Mouse (Mus musculus) embryonic facial prominence, embryonic 10.5 days (tissue): ENCODE data around the gene Gm44790. TPM values are rescaled to one million over a fixed set of nuclear protein-coding genes. Genes with fewer than 3 reads are reported as not detected.
"Not testable (repeated sequence)": the region's sequence is repeated elsewhere in the genome, so short reads cannot be mapped to it uniquely, and the experiment has no call there.

Experiments
- DNase-seq: peaks from one replicate; pipeline ENCODE4 v3.0.0-alpha.2; 2017; ENCODE audit warnings: low spot score
- H3K27ac ChIP-seq: fragments of 300-500 bp; sonication (generic); replicated peaks from 2 replicates; pipeline ENCODE4 v1.5.1; 2016; ENCODE audit warnings: mild to moderate bottlenecking
- H3K27me3 ChIP-seq: fragments of 300-500 bp; sonication (generic); replicated peaks from 2 replicates; pipeline ENCODE4 v1.6.1; 2016; ENCODE audit warnings: low read depth, mild to moderate bottlenecking; ENCODE audit not compliant: poor library complexity, severe bottlenecking
- H3K36me3 ChIP-seq: fragments of 300-500 bp; sonication (generic); replicated peaks from 2 replicates; pipeline ENCODE4 v1.6.1; 2016; ENCODE audit warnings: mild to moderate bottlenecking, moderate library complexity
- H3K4me1 ChIP-seq: fragments of 300-500 bp; sonication (generic); 2 replicates; pipeline ENCODE4 v1.6.1; 2016
- H3K4me3 ChIP-seq: fragments of 300-500 bp; sonication (generic); 2 replicates; pipeline ENCODE4 v1.5.1; 2016; ENCODE audit warnings: mild to moderate bottlenecking, moderate library complexity
- H3K9me3 ChIP-seq: fragments of 300-500 bp; sonication (generic); 2 replicates; pipeline ENCODE4 v1.6.1; 2016; ENCODE audit warnings: mild to moderate bottlenecking
- WGBS: fragments of 180-500 bp; shearing (Covaris S2); methylation state at CpG from one replicate; pipeline ENCODE4 v1.1.7; 2016; 5-methylcytosine and 5-hydroxymethylcytosine counted together
- polyA plus RNA-seq: library from polyadenylated mRNA; unstranded; fragments of >200 nt; fragmentation: Nextera tagmentation; extraction: Ambion mirVana; gene quantifications from 2 replicates; pipeline ENCODE4 v1.2.1, GENCODE M21; 2016

The Gm44790 gene
- polyA plus RNA-seq: 0.69 and 2.5 TPM in 2 replicates

- no peaks in the 10 kb centered on the region for H3K9me3 ChIP-seq
- H3K27ac ChIP-seq: no peak within 1 kb of the TSS
- no peak for DNase-seq
- no peaks in the 10 kb centered on the region for H3K27me3 ChIP-seq
- H3K4me3 ChIP-seq: no peak within 1 kb of the TSS
- peaks cover 100% of the 10 kb centered on the region for H3K36me3 ChIP-seq
- H3K4me1 ChIP-seq: no peaks in the 10 kb centered on the region
- 97% methylated on average over 1 of the region's 1 CpGs for WGBS
These were observed at the start of gene Gm44790 for GRCm38 (mm10) chr6:86426358-86426757. TSS of gene Gm44790 (plus strand) at chr6:86426658.

- DNase-seq: no peak
- Histone ChIP-seq H3K27ac (no peak overlapping the region), H3K9me3 (no peaks in the 10 kb centered on the region), H3K27me3 (no peaks in the 10 kb centered on the region), H3K4me3 (no peak overlapping the region), H3K36me3 (peaks cover 69% of the 10 kb centered on the region), H3K4me1 (peaks cover 2% of the 10 kb centered on the region; the same call in 1 of the 2 replicates)
- WGBS: 92% methylated on average over 3 of the region's 3 CpGs
These were observed 48.1 kb upstream of the Gm44790 start for GRCm38 (mm10) chr6:86378341-86378740.

- 76% methylated on average over 8 of the region's 8 CpGs for WGBS
- H3K9me3 ChIP-seq, H3K27me3 ChIP-seq, H3K27ac ChIP-seq, H3K4me3 ChIP-seq, DNase-seq, H3K4me1 ChIP-seq: not testable (repeated sequence)
- peaks cover 58% of the 10 kb centered on the region for H3K36me3 ChIP-seq
These were observed 46.3 kb upstream of the Gm44790 start for GRCm38 (mm10) chr6:86380112-86380511.

GRCm38 (mm10) chr6:86382551-86382950 lies 43.9 kb upstream of the Gm44790 start:
- no peak overlapping the region for H3K4me3 ChIP-seq
- H3K36me3 ChIP-seq: peaks cover 55% of the 10 kb centered on the region
- no peak overlapping the region for H3K27ac ChIP-seq
- no peak for DNase-seq
- no peaks in the 10 kb centered on the region for H3K9me3 ChIP-seq
- peaks cover 3% of the 10 kb centered on the region; the same call in 1 of the 2 replicates for H3K4me1 ChIP-seq
- H3K27me3 ChIP-seq: no peaks in the 10 kb centered on the region

- Histone ChIP-seq H3K36me3 (peaks cover 55% of the 10 kb centered on the region), H3K4me3 (no peak overlapping the region), H3K27me3 (no peaks in the 10 kb centered on the region), H3K4me1 (peaks cover 3% of the 10 kb centered on the region; the same call in 1 of the 2 replicates), H3K9me3 (no peaks in the 10 kb centered on the region), H3K27ac (no peak overlapping the region)
- 47% methylated on average over 16 of the region's 16 CpGs for WGBS
- no peak for DNase-seq
These were observed 43.1 kb upstream of the Gm44790 start for GRCm38 (mm10) chr6:86383370-86383769.

- 71% methylated on average over 4 of the region's 4 CpGs for WGBS
These were observed 41.8 kb upstream of the Gm44790 start for GRCm38 (mm10) chr6:86384692-86385091.

GRCm38 (mm10) chr6:86385362-86386104 lies 40.9 kb upstream of the Gm44790 start:
- Histone ChIP-seq H3K36me3 (peaks cover 59% of the 10 kb centered on the region), H3K4me3 (no peak overlapping the region)
- whole genome bisulfite sequencing: 86% methylated on average over 5 of the region's 5 CpGs

More at GRCm38 (mm10) chr6:86384692-86385091, 41.8 kb upstream of the Gm44790 start:
- Histone ChIP-seq H3K36me3 (peaks cover 55% of the 10 kb centered on the region), H3K27ac (no peak overlapping the region), H3K27me3 (no peaks in the 10 kb centered on the region), H3K9me3 (no peaks in the 10 kb centered on the region), H3K4me3 (no peak overlapping the region), H3K4me1 (peaks cover 3% of the 10 kb centered on the region; the same call in 1 of the 2 replicates)
- no peak for DNase-seq

GRCm38 (mm10) chr6:86387313-86387712 lies 39.1 kb upstream of the Gm44790 start:
- H3K27ac ChIP-seq: no peak overlapping the region
- WGBS: 88% methylated on average over 12 of the region's 12 CpGs
- H3K4me1 ChIP-seq: peaks cover 3% of the 10 kb centered on the region; the same call in 1 of the 2 replicates
- H3K27me3 ChIP-seq: no peaks in the 10 kb centered on the region
- no peak for DNase-seq
- H3K4me3 ChIP-seq: no peak overlapping the region
- peaks cover 72% of the 10 kb centered on the region for H3K36me3 ChIP-seq
- no peaks in the 10 kb centered on the region for H3K9me3 ChIP-seq

More at GRCm38 (mm10) chr6:86385362-86386104, 40.9 kb upstream of the Gm44790 start:
- DNase-seq: no peak
- H3K27me3 ChIP-seq: no peaks in the 10 kb centered on the region
- H3K27ac ChIP-seq: no peak overlapping the region
- H3K9me3 ChIP-seq: no peaks in the 10 kb centered on the region
- peaks cover 3% of the 10 kb centered on the region; the same call in 1 of the 2 replicates for H3K4me1 ChIP-seq

GRCm38 (mm10) chr6:86388461-86388860 lies 38.0 kb upstream of the Gm44790 start:
- WGBS: 84% methylated on average over 18 of the region's 18 CpGs
- DNase-seq: no peak
- peaks cover 82% of the 10 kb centered on the region for H3K36me3 ChIP-seq

GRCm38 (mm10) chr6:86391326-86391725 lies 35.1 kb upstream of the Gm44790 start:
- no peak overlapping the region for H3K4me3 ChIP-seq
- H3K9me3 ChIP-seq: no peaks in the 10 kb centered on the region
- 94% methylated on average over 5 of the region's 5 CpGs for WGBS
- H3K36me3 ChIP-seq: peaks cover 80% of the 10 kb centered on the region
- H3K4me1 ChIP-seq: peaks cover 17% of the 10 kb centered on the region
- H3K27me3 ChIP-seq: no peaks in the 10 kb centered on the region
- DNase-seq: no peak
- H3K27ac ChIP-seq: no peak overlapping the region

More at GRCm38 (mm10) chr6:86388461-86388860, 38.0 kb upstream of the Gm44790 start:
- Histone ChIP-seq H3K27me3 (no peaks in the 10 kb centered on the region), H3K4me1 (no peaks in the 10 kb centered on the region), H3K27ac (no peak overlapping the region), H3K4me3 (no peak overlapping the region), H3K9me3 (no peaks in the 10 kb centered on the region)

- peaks cover 62% of the 10 kb centered on the region for H3K36me3 ChIP-seq
These were observed 33.3 kb upstream of the Gm44790 start for GRCm38 (mm10) chr6:86393187-86393586.

GRCm38 (mm10) chr6:86394078-86394720 lies 32.3 kb upstream of the Gm44790 start:
- no peaks in the 10 kb centered on the region for H3K9me3 ChIP-seq
- no peaks in the 10 kb centered on the region for H3K27me3 ChIP-seq
- H3K4me1 ChIP-seq: peaks cover 27% of the 10 kb centered on the region
- no peak overlapping the region for H3K27ac ChIP-seq
- whole genome bisulfite sequencing: 89% methylated on average over 17 of the region's 17 CpGs
- H3K36me3 ChIP-seq: peaks cover 52% of the 10 kb centered on the region
- no peak overlapping the region for H3K4me3 ChIP-seq
- no peak for DNase-seq

More at GRCm38 (mm10) chr6:86393187-86393586, 33.3 kb upstream of the Gm44790 start:
- H3K27ac ChIP-seq: no peak overlapping the region
- H3K4me3 ChIP-seq: no peak overlapping the region
- H3K4me1 ChIP-seq: peaks cover 27% of the 10 kb centered on the region
- 88% methylated on average over 1 of the region's 1 CpGs for WGBS
- H3K9me3 ChIP-seq: no peaks in the 10 kb centered on the region
- H3K27me3 ChIP-seq: no peaks in the 10 kb centered on the region
- no peak for DNase-seq
